Mouse (Mus musculus): ENCODE results near the gene Sh2b3. TPM values are rescaled to one million over a fixed set of nuclear protein-coding genes. Genes with fewer than 3 reads are reported as not detected.

Sh2b3 gene
- polyA plus RNA-seq, 1 experiment from 2014 or later, result 13.2 TPM

- Histone ChIP-seq H3K27ac (peak overlapping the region; percentile 87), H3K27me3 (no peaks in the 10 kb centered on the region), H3K9ac (peak overlapping the region; percentile 13; the same call in 1 of the 2 replicates), H3K4me2 (peak overlapping the region; percentile 93), H3K9me3 (replicated peaks) (no peaks in the 10 kb centered on the region), H3K4me3 (peak overlapping the region; percentile 80), H3K36me3 (no peaks in the 10 kb centered on the region), H3K4me1 (replicated peaks) (peaks cover 72% of the 10 kb centered on the region)
- no peak for ATAC-seq (replicated peaks; ENCODE audit: insufficient number of reproducible peaks, insufficient read depth, low FRiP score, low read depth)
- 38% methylated on average over 10 of the region's 10 CpGs for WGBS
These were observed 3.7 kb downstream of the Sh2b3 start for GRCm38 (mm10) chr5:121833572-121834240.

DNA sequence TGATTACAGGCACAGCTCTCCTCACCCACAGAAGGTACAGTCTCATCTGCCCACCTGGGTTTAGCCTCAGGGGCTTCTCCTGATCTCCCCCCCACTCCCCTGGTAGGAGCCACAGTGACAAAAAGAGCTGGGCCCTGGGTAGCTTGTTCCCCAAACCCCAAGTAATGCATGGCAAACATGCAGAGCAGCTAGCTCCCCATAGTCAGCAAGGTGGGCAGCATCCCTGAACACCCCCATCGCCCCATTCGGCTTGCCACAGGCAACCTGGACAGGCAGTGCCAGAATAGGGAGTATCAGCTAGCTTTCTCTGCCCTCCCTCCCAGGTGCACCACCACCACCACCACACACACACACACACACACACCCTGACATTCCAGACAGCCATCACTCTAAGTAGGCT lies 4.3 kb downstream of the Sh2b3 start:
- Histone ChIP-seq H3K4me1 (replicated peaks) (peaks cover 71% of the 10 kb centered on the region), H3K36me3 (0 out of 2 replicates have a peak, but pooled peaks cover 5% of the 10 kb centered on the region), H3K27me3 (no peaks in the 10 kb centered on the region), H3K9ac (peak overlapping the region; percentile 13; the same call in 1 of the 2 replicates), H3K9me3 (replicated peaks) (no peaks in the 10 kb centered on the region), H3K27ac (peak overlapping the region; percentile 64), H3K4me3 (peak overlapping the region; percentile 80), H3K4me2 (peak overlapping the region; percentile 93)
- 76% methylated on average over 2 of the region's 2 CpGs for WGBS
- ATAC-seq (replicated peaks; ENCODE audit: insufficient number of reproducible peaks, insufficient read depth, low FRiP score, low read depth), result no peak

DNA sequence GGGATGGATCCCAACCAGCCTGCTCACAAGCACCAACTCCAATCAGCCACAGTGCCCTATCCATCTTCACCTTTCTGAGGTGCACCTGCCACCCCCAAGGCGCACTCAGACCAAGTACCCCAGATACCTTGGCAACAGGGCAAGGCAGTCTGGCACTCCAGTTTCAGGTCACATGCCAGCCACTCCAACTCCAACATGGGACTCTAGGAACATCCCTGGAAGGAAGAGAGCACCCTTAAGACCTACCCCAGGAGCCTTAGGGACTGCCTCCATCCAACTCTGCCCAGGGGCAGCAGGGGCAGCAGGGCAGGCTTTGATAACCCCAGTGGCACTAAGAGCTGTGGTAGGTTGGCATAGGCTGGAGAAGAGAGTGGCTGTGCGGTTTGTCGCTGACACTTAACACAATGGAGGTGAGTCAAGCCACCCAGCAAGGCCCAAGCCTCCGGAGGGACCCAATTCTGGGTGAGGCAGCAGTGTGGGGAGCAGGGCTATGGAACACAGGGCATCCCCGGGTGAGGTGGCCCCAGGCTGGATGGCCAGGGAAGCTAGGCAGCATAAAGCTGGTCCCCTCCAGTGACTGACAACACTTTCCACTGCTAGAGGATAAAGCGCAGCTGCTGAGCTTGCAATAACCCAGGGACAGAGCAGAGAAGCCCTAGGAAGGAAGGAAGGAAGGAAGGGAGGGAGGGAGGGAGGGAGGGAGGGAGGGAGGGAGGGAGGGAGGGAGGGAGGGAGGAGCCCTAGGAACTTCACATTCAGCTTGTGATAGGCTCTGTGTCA lies 4.9 kb downstream of the Sh2b3 start:
- Histone ChIP-seq H3K27ac (peak overlapping the region; percentile 64), H3K9me3 (replicated peaks) (no peaks in the 10 kb centered on the region), H3K4me1 (replicated peaks) (peaks cover 65% of the 10 kb centered on the region), H3K4me2 (peak overlapping the region; percentile 93), H3K27me3 (no peaks in the 10 kb centered on the region), H3K9ac (no peak overlapping the region), H3K4me3 (no peak overlapping the region), H3K36me3 (peaks cover 9% of the 10 kb centered on the region; the same call in 1 of the 2 replicates)
- 67% methylated on average over 6 of the region's 6 CpGs for WGBS
- no peak for ATAC-seq (replicated peaks; ENCODE audit: insufficient number of reproducible peaks, insufficient read depth, low FRiP score, low read depth)

DNA sequence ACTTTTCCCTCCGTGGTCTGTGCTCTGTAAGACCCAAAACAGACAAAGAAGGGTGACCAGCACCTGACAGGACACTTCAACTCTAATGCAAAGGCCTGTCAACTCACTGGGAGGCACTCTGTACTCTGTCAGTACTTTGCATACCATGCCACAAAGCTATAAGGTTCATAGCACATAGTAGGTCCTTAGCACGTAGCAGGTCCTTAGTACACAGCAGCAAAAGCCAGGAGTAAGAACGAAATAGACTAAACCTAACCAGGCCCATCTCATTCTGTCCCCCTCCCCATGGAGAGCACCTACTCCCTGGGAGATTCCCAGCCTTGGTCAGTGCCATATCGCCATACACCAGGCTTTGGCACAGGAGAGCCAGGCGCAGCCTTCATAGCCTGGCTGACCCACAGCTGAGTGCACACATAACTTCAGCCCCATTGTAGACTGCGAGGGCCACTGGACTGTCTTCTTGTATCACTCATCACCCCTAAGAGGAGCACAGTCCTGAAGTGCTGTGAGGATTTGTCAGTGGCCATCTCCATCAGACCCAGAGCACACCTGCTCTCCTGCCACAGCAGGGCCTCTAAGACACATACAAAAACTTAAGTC lies 6.3 kb downstream of the Sh2b3 start:
- no peak overlapping the region for H3K9ac ChIP-seq
- H3K27ac ChIP-seq, result no peak overlapping the region
- no peak for ATAC-seq (replicated peaks; ENCODE audit: insufficient number of reproducible peaks, insufficient read depth, low FRiP score, low read depth)
- H3K9me3 ChIP-seq (replicated peaks), result no peaks in the 10 kb centered on the region
- no peaks in the 10 kb centered on the region for H3K27me3 ChIP-seq
- H3K4me2 ChIP-seq, result no peak overlapping the region
- H3K4me1 ChIP-seq (replicated peaks), result peaks cover 60% of the 10 kb centered on the region
- H3K36me3 ChIP-seq, result peaks cover 12% of the 10 kb centered on the region; the same call in 1 of the 2 replicates
- H3K4me3 ChIP-seq, result no peak overlapping the region
- WGBS, result 80% methylated on average over 6 of the region's 6 CpGs

DNA sequence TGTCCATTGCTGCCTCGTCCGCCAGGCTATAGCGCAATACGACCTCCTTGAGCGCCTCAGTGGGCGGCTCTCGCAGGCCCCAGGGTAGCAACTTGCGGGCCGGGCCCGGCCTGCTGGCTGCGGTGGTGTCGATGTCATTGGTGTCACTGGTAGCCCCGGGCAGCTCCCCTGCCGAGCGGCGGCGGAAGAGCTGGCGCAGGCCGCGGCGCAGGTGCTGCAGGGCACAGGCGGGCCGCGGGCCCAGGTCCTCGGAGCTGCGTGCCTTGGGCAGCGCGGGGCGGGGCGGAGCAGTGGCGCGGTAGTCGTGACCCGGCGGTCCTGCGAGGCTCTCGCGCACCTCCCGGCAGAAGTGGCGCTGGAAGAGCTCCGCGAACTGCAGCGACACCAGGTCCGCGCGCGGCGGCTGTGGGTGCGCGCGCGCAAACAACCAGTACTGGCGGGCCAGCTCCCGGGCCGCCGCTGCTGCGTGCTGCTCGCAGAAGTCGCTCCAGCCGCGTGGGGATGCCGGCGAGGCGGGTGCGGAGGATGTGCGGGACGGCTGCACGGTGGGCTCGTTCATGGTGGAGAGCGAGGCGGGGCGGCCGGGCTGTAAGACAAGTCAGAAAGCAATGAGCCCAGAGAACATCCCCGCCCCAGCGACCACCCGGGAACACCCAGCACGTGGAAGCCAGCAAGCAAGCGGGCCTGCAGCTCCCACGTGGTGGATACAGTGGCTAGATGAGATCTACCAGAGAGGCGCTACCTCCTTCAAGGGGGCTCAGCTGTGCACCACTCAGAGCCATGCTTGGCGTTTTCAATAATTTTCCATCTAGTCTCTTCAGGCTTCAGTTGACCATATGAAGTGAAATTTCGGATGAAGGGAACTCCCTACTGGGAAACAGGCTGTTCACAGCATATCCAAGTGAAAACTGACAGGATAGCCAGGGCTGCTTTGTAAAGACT lies 8.7 kb downstream of the Sh2b3 start:
- Histone ChIP-seq H3K4me3 (peak overlapping the region; percentile 48), H3K4me1 (replicated peaks) (peaks cover 47% of the 10 kb centered on the region), H3K27ac (no peak overlapping the region), H3K9me3 (replicated peaks) (no peaks in the 10 kb centered on the region), H3K36me3 (peaks cover 19% of the 10 kb centered on the region; the same call in 1 of the 2 replicates), H3K4me2 (peak overlapping the region; percentile 87), H3K27me3 (no peaks in the 10 kb centered on the region), H3K9ac (peak overlapping the region; percentile 51)
- WGBS, result 26% methylated on average over 78 of the region's 82 CpGs
- 0 out of 2 replicates have a peak, but pooled peaks have one; percentile 4 for ATAC-seq (replicated peaks; ENCODE audit: insufficient number of reproducible peaks, insufficient read depth, low FRiP score, low read depth)

GRCm38 (mm10) chr5:121827876-121828275 lies 9.6 kb downstream of the Sh2b3 start:
- H3K4me3 ChIP-seq, result no peak overlapping the region
- no peaks in the 10 kb centered on the region for H3K27me3 ChIP-seq
- H3K36me3 ChIP-seq, result peaks cover 19% of the 10 kb centered on the region; the same call in 1 of the 2 replicates
- peaks cover 48% of the 10 kb centered on the region for H3K4me1 ChIP-seq (replicated peaks)
- H3K9me3 ChIP-seq (replicated peaks), result no peaks in the 10 kb centered on the region
- no peak for ATAC-seq (replicated peaks; ENCODE audit: insufficient number of reproducible peaks, insufficient read depth, low FRiP score, low read depth)
- H3K9ac ChIP-seq, result no peak overlapping the region
- H3K4me2 ChIP-seq, result no peak overlapping the region
- 87% methylated on average over 4 of the region's 4 CpGs for WGBS
- no peak overlapping the region for H3K27ac ChIP-seq

GRCm38 (mm10) chr5:121825606-121826005 lies 11.8 kb downstream of the Sh2b3 start:
- no peak overlapping the region for H3K27ac ChIP-seq
- H3K9ac ChIP-seq, result no peak overlapping the region
- H3K4me3 ChIP-seq, result no peak overlapping the region
- H3K9me3 ChIP-seq (replicated peaks), result no peaks in the 10 kb centered on the region
- no peak for ATAC-seq (replicated peaks; ENCODE audit: insufficient number of reproducible peaks, insufficient read depth, low FRiP score, low read depth)
- H3K36me3 ChIP-seq, result peaks cover 23% of the 10 kb centered on the region; the same call in 1 of the 2 replicates
- no peak overlapping the region for H3K4me2 ChIP-seq
- H3K27me3 ChIP-seq, result no peaks in the 10 kb centered on the region
- WGBS, result 92% methylated on average over 3 of the region's 3 CpGs
- peaks cover 56% of the 10 kb centered on the region for H3K4me1 ChIP-seq (replicated peaks)

GRCm38 (mm10) chr5:121824121-121824520 lies 13.3 kb downstream of the Sh2b3 start:
- H3K36me3 ChIP-seq, result peaks cover 28% of the 10 kb centered on the region

GRCm38 (mm10) chr5:121823668-121824067 lies 13.8 kb downstream of the Sh2b3 start:
- Histone ChIP-seq H3K36me3 (peaks cover 33% of the 10 kb centered on the region), H3K4me3 (no peak overlapping the region), H3K9me3 (replicated peaks) (no peaks in the 10 kb centered on the region), H3K4me2 (no peak overlapping the region), H3K4me1 (replicated peaks) (peaks cover 58% of the 10 kb centered on the region), H3K9ac (no peak overlapping the region), H3K27me3 (no peaks in the 10 kb centered on the region), H3K27ac (peak overlapping the region; percentile 78)
- WGBS, result 91% methylated on average over 1 of the region's 1 CpGs
- ATAC-seq (replicated peaks; ENCODE audit: insufficient number of reproducible peaks, insufficient read depth, low FRiP score, low read depth), result no peak

More at GRCm38 (mm10) chr5:121824121-121824520, 13.3 kb downstream of the Sh2b3 start:
- peak; percentile 57; the same call in 1 of the 2 replicates for ATAC-seq (replicated peaks; ENCODE audit: insufficient number of reproducible peaks, insufficient read depth, low FRiP score, low read depth)
- Histone ChIP-seq H3K4me2 (no peak overlapping the region), H3K9me3 (replicated peaks) (no peaks in the 10 kb centered on the region), H3K4me3 (no peak overlapping the region), H3K9ac (no peak overlapping the region), H3K4me1 (replicated peaks) (peaks cover 63% of the 10 kb centered on the region), H3K27ac (peak overlapping the region; percentile 78), H3K27me3 (no peaks in the 10 kb centered on the region)
- 47% methylated on average over 4 of the region's 4 CpGs for WGBS

DNA sequence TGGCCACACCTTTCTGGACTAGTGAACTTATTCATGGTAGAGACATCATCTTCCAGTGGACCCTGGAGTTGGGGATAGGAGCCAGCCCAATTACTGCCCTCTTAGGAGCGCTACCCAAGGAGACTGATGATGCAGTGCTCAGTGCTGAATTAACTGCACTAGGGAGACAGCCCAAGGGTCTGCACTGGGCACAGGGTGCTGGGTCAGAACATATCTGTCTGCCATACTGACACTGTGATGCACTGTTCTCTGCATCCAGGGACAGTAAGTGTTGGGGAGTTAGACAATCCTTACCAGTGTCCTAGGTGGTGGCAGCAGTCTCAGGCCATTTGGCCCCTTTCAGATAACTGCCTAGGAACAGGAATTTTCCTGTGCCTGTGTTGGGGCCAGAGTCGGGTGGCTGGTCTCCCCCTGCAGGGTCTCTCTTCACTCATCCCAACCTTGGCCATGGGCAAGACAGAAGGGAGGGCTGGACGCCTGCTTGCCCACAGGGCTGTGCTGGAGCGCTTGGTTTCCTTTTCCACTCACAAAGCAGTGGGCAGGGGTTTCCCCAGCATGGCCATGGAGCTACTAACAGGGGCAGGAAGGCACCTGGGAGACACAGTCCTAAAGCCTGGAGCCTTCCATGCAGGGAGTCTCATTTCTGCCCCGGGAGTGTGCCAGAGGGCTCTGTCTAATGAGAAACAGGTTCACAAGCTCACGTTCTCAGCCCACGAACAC lies 14.5 kb downstream of the Sh2b3 start:
- WGBS, result 66% methylated on average over 7 of the region's 7 CpGs
- Histone ChIP-seq H3K36me3 (peaks cover 35% of the 10 kb centered on the region), H3K9ac (no peak overlapping the region)

More for the DNA sequence above, 14.5 kb downstream of the Sh2b3 start:
- no peaks in the 10 kb centered on the region for H3K9me3 ChIP-seq (replicated peaks)
- H3K27ac ChIP-seq, result 0 out of 2 replicates have a peak overlapping the region, but pooled peaks have one; percentile 78
- H3K4me1 ChIP-seq (replicated peaks), result peaks cover 53% of the 10 kb centered on the region
- H3K27me3 ChIP-seq, result no peaks in the 10 kb centered on the region
- ATAC-seq (replicated peaks; ENCODE audit: insufficient number of reproducible peaks, insufficient read depth, low FRiP score, low read depth), result no peak
- H3K4me2 ChIP-seq, result no peak overlapping the region
- H3K4me3 ChIP-seq, result no peak overlapping the region
